ENCODE assay signal across 9 mouse cellular contexts in genomic region chr19:41474943-41475342, GRCm38 (mm10). TPM values are rescaled to one million over a fixed set of nuclear protein-coding genes. Genes with fewer than 3 reads are reported as not detected.
DNase-seq lines count a peak whose midpoint lies in the region; ATAC-seq and TF ChIP-seq lines count a peak whose summit lies in the region.
"Had no signal": no experiment of that assay in that cellular context is flagged by ENCODE, and none has a peak within 500 bp of the region (broad histone marks: within the 10 kb centered on the region; RNA-seq: fewer than 3 reads in every experiment).

No protein-coding gene starts in this region.

- ATAC-seq in intestine, embryonic 14.5 days (replicated peaks; ENCODE audit: low FRiP score, low TSS enrichment, low read depth), result no peak
- ATAC-seq in liver, embryonic 13.5 days (ENCODE audit: low read depth), result 0 out of 2 replicates have a peak, but pooled peaks have one; percentile 51

- no peak for DNase-seq in spleen, adult 2 months (ENCODE audit: low read depth in 1 of 2, low spot score in 2 of 2)
- DNase-seq in spleen, adult 18-20 months, result no peak
- DNase-seq in intestine, embryonic 14.5 days (ENCODE audit: low spot score), result peak; percentile 55
- DNase-seq in liver, embryonic 13.5 days, result no peak
- DNase-seq in yolk sac, embryonic 10.5 days (ENCODE audit: low spot score), result peak; percentile 83
- DNase-seq in layer of hippocampus, postnatal 36 days, result no peak
- no peak for DNase-seq in limb, embryonic 10.5 days (ENCODE audit: low spot score)
- DNase-seq in left cerebral cortex, postnatal 4 days, result no peak
- DNase-seq: cerebellum, postnatal 25 days had no signal

- H3K27ac ChIP-seq in spleen, adult 2 months (ENCODE audit: insufficient read depth, low read length), result peak overlapping the region; percentile 14; the same call in 1 of the 2 replicates
- H3K27ac ChIP-seq in intestine, embryonic 14.5 days (ENCODE audit: low read depth), result no peak overlapping the region
- peak overlapping the region; percentile 58; the same call in 1 of the 2 replicates for H3K27ac ChIP-seq in liver, embryonic 13.5 days
- H3K27ac ChIP-seq in limb, embryonic 10.5 days, result no peak overlapping the region

- H3K4me2 ChIP-seq in intestine, embryonic 14.5 days (ENCODE audit: low read length), result no peak overlapping the region
- H3K4me2 ChIP-seq in liver, embryonic 13.5 days, result no peak overlapping the region

- H3K27me3 ChIP-seq in spleen, adult 2 months (ENCODE audit: control insufficient read depth, insufficient read depth, low read length), result no peaks in the 10 kb centered on the region
- H3K27me3 ChIP-seq in intestine, embryonic 14.5 days (replicated peaks; ENCODE audit: control insufficient read depth, insufficient read depth, low read length), result no peaks in the 10 kb centered on the region
- no peaks in the 10 kb centered on the region for H3K27me3 ChIP-seq in liver, embryonic 13.5 days
- peaks cover 12% of the 10 kb centered on the region; the same call in 1 of the 2 replicates for H3K27me3 ChIP-seq in limb, embryonic 10.5 days (ENCODE audit: low read depth, poor library complexity, severe bottlenecking)

- TF ChIP-seq CTCF in spleen, adult 2 months (IDR thresholded peaks at IDR 0.05; ENCODE audit: extremely low read depth, insufficient read depth, insufficient read length, insufficient replicate concordance), result no peak

- 53% methylated on average over 2 of the region's 2 CpGs for WGBS in spleen, adult 2 months
- 62% methylated on average over 2 of the region's 2 CpGs for WGBS in intestine, embryonic 14.5 days
- WGBS in liver, embryonic 13.5 days (ENCODE audit: insufficient replicate concordance), result 37% methylated on average over 2 of the region's 2 CpGs
- WGBS in limb, embryonic 10.5 days, result 72% methylated on average over 2 of the region's 2 CpGs

- no peaks in the 10 kb centered on the region for H3K9me3 ChIP-seq in intestine, embryonic 14.5 days (ENCODE audit: control insufficient read depth, low read length)
- H3K9me3 ChIP-seq in liver, embryonic 13.5 days (replicated peaks), result no peaks in the 10 kb centered on the region
- no peaks in the 10 kb centered on the region for H3K9me3 ChIP-seq in limb, embryonic 10.5 days (replicated peaks)

- no peaks in the 10 kb centered on the region for H3K36me3 ChIP-seq in spleen, adult 2 months (ENCODE audit: control insufficient read depth, insufficient read depth, low read length)
- H3K36me3 ChIP-seq in intestine, embryonic 14.5 days (ENCODE audit: control insufficient read depth, insufficient read depth, low read length), result no peaks in the 10 kb centered on the region
- H3K36me3 ChIP-seq in liver, embryonic 13.5 days, result no peaks in the 10 kb centered on the region
- no peaks in the 10 kb centered on the region for H3K36me3 ChIP-seq in limb, embryonic 10.5 days

- no peaks in the 10 kb centered on the region for H3K4me1 ChIP-seq in spleen, adult 2 months (ENCODE audit: control insufficient read depth, insufficient read depth, insufficient read length)
- H3K4me1 ChIP-seq in intestine, embryonic 14.5 days (replicated peaks; ENCODE audit: control insufficient read depth, insufficient read depth, low read length), result 0 out of 2 replicates have a peak, but pooled peaks cover 4% of the 10 kb centered on the region
- peaks cover 11% of the 10 kb centered on the region for H3K4me1 ChIP-seq in liver, embryonic 13.5 days (replicated peaks)
- H3K4me1 ChIP-seq in limb, embryonic 10.5 days, result peaks cover 6% of the 10 kb centered on the region

- no peak for TF ChIP-seq POLR2A in spleen, adult 2 months (IDR thresholded peaks at IDR 0.05; ENCODE audit: low read depth, low read length)

- H3K9ac ChIP-seq in intestine, embryonic 14.5 days (ENCODE audit: low read length), result no peak overlapping the region
- no peak overlapping the region for H3K9ac ChIP-seq in liver, embryonic 13.5 days

- no peak overlapping the region for H3K4me3 ChIP-seq in spleen, adult 2 months (ENCODE audit: extremely low read depth, insufficient read depth, insufficient read length)
- H3K4me3 ChIP-seq in intestine, embryonic 14.5 days (ENCODE audit: low read depth, low read length), result no peak overlapping the region
- H3K4me3 ChIP-seq in liver, embryonic 13.5 days (replicated peaks), result no peak overlapping the region
- H3K4me3 ChIP-seq in limb, embryonic 10.5 days, result no peak overlapping the region

- intact Hi-C loops in left cerebral cortex, postnatal 4 days (cut with DNase I), result no loop called here

RNA-seq across cellular contexts. Expression of gene Lcor, which starts 7.5 kb away (rescaled TPM):
- 2.4 TPM in 2 replicates for polyA plus RNA-seq in spleen, adult 2 months (2012; rRNA removed)
- polyA plus RNA-seq in intestine, embryonic 14.5 days (2014; fragmentation: Nextera tagmentation; extraction: Ambion mirVana), result 26.7 and 27.6 TPM in 2 replicates
- polyA plus RNA-seq in liver, embryonic 13.5 days (2015; fragmentation: Nextera tagmentation; extraction: Ambion mirVana), result 5.9 and 7.1 TPM in 2 replicates
- 10 to 100 TPM; 19.0 to 21.4 TPM for total RNA-seq in layer of hippocampus, postnatal 36 days (2021)
- 7.7 and 8.7 TPM in 2 replicates for polyA plus RNA-seq in limb, embryonic 10.5 days (2016; fragmentation: Nextera tagmentation; extraction: Ambion mirVana)
- total RNA-seq in left cerebral cortex, postnatal 4 days (2021), result 10 to 100 TPM; 28.7 to 29.6 TPM

Comparison
In these comparisons a context has a peak if more than half of its experiments do, and no peak if none do; other contexts are left out.
1. DNase-seq: peak in intestine, embryonic 14.5 days (single experiment) and yolk sac, embryonic 10.5 days (single experiment); none in spleen, adult 2 months (0 of 2), spleen, adult 18-20 months (0 of 2), liver, embryonic 13.5 days (single experiment), layer of hippocampus, postnatal 36 days (0 of 2), limb, embryonic 10.5 days (single experiment) and left cerebral cortex, postnatal 4 days (single experiment).
2. H3K27ac ChIP-seq: peak in spleen, adult 2 months (single experiment) and liver, embryonic 13.5 days (single experiment); none in intestine, embryonic 14.5 days (single experiment) and limb, embryonic 10.5 days (single experiment).